ENCODE assay signal across 10 mouse cellular contexts in genomic region chr5:91678727-91679126, GRCm38 (mm10).
"Had no signal": no experiment of that assay in that cellular context is flagged by ENCODE, and none has a peak within 500 bp of the region (broad histone marks: within the 10 kb centered on the region; RNA-seq: fewer than 3 reads in every experiment).

No protein-coding gene starts in this region.

- DNase-seq: liver, postnatal 0 days; lung, adult 2 months; lung, postnatal 14 days; lung, postnatal 36 days; right cerebral cortex, postnatal 25 days; thymus, postnatal 14 days; thymus, postnatal 36 days had no signal

- ATAC-seq: liver, postnatal 0 days; lung, postnatal 0 days; midbrain, embryonic 13.5 days; midbrain, embryonic 15.5 days had no signal
